Mouse (Mus musculus) mature B cell (primary cell): ENCODE measurements around the gene Fancd2os.

Experiments
- in situ Hi-C: fragments of 300-500 bp; cut with MboI; formaldehyde crosslinking; loops from 2 replicates; pipeline ENCODE4 v1.14.3; 2019

Gene Fancd2os

DNA sequence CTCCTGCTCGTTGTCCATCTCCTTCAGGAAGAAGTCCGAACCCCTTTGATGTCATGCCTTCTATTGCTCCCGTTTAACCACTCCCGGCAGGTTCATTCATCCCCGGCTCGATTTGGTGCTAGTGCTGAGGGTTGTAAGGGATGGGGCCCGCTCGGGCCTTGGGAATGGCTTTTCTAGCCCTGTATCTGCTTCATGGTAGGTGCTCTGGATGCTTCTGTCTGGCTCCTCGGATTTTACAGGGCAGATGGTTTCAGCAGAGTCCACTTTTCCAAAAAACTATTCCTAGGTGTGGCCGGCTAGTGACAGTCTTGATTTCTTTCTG is 4.7 kb upstream of the Fancd2os start:
- in situ Hi-C loops, result no loop called here

DNA sequence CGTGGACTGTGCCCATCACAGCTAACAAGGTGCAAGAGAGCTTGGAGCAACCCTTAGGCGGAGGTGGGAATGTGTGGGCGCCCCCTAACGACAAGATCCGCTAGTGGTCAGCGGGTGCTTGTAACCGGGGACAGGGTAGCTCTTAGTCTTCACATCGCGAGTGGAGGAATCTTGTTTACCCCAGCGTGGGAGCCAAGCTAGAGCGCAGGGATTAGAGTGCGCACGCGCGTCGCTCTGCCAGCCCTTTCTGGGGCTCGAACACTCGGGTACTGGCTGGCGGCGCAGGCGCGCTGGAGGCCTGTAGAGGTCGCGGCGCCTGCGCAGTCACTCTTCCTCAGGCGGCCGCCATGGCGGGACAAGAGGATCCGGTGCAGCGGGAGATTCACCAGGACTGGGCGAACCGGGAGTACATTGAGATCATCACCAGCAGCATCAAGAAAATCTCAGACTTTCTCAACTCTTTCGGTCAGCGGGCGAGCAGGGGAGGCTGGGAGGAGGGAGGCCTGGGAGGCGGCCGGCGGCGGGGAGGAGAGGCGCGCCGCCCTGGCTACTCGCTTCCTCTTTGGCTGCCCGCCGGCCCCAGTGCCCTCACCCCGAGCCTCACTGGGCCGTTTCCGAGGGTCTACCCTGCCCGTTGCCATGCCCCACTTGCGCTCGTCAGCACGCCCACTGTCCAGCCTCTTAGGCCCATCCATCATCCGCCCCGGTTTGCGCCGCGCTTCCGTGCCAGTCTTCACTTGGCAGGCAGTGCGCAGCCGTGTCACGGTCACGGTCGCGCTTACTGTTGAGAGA is 4.1 kb upstream of the Fancd2os start, which contains the start of gene Brk1:
Gene Brk1, plus strand, starts transcription at position 341 of the 792 bp plus-strand sequence.
- in situ Hi-C loops, result no loop called here

GRCm38 (mm10) chr6:113603993-113604392 is 3.5 kb upstream of the Fancd2os start:
- in situ Hi-C loops, result no loop called here

GRCm38 (mm10) chr6:113602821-113603220 is 2.3 kb upstream of the Fancd2os start:
- in situ Hi-C loops, result no loop called here

DNA sequence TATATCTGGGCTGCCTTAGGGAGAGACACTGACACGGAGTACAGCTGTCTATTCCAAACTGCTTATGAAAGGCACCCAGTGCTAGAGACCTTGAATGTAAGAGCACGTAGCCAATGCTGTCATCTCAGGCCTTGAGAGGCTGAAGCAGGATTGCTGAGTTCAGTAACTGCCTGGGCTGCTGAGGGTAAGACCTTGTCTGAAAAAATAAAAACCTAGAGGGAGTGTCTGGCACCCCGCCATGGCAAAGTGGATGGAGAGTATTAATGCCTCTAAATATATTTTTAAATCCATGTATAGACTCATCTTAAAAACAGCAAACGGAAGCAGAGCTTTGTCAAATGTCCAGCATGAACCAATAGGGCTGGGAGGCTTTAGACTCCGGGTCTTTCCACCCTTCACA is 682 bp downstream of the Fancd2os start:
- in situ Hi-C loops, result no loop called here

DNA sequence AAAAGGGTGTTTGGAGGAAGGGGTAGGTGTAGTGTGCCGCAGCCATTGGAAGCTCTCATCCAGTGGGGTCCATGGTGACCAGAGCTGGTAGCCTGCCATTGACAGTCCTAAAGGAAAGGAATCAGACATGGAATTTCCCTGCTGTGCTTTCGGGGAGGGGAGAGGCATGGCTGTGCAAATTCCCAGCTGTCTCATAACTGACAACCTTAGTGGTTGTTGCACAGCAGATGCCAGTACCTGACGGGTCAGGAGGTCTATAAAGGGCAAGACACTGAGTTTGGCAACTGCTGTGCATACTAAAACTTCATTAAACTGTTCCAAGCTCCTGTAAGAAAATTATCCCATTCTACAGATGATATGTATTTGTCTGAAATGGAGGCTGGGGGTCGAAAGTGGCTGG is 2.6 kb downstream of the Fancd2os start:
- in situ Hi-C loops, result no loop called here

GRCm38 (mm10) chr6:113592637-113593036 is 7.9 kb downstream of the Fancd2os start:
- in situ Hi-C loops, result no loop called here

GRCm38 (mm10) chr6:113586466-113587183 is 13.9 kb downstream of the Fancd2os start:
- in situ Hi-C loops, result no loop called here

DNA sequence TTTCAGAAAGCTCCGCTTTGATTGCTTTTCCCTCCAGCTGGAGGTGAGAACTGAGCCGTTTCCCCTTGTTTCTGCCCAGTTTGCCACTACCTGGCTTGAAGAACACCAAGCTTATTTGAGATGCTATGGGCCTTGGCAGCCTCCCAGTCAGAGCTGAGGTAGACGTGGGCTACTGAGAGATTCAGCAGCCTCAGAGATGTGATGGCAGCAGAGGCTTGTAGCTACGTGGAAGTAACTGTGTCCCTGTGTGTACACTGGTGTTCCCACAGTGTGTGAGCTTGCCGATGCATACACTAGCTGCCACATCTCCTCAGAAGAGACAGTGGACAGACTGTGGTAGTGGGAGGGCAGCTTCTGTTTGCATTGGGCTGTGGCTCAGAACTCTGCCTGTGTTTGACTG is 15.4 kb downstream of the Fancd2os start:
- in situ Hi-C loops, result no loop called here

DNA sequence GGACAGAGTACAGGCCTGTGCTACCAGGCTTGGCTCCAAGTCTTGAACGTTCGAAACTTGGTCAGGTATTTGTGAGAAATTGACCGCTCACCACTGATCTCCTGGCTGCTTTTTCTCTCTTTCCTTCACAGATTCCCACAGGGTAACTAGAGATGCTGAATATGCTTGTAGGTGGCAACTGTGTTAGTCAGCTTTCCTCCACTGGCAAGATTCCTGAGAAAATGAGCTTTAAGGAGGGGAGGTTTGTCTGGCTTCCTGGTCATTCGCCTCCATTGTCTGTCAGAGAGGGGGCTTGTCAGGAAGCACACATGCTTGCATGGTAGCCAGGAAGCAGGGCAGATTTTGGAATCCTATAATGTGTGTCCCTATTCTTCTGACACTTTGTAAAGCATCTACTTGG is 17.5 kb downstream of the Fancd2os start:
- in situ Hi-C loops, result no loop called here

- in situ Hi-C loops, result no loop called here
Observed at GRCm38 (mm10) chr6:113579306-113579705, 21.2 kb downstream of the Fancd2os start.

DNA sequence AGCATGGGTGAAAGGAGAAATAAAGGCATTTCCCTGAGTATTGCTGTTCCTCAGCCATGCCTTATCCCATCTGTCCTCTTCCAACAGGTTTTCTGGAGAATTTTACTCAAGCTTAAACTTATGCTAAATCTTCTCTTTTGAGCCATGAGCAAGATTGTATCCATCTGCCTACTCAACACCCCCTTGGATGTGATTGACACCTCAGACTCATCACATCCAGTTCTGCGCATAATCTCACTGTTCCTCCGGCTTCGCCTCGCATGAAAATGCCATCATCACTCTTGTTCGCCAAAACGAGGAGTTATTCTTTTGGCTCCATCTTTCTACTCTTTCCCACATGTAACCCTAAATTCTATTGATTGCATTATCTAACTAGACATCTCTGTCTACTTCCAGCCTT is 24.5 kb downstream of the Fancd2os start:
- in situ Hi-C loops, result no loop called here

- in situ Hi-C loops, result no loop called here
Observed at GRCm38 (mm10) chr6:113564557-113564956, 36.0 kb downstream of the Fancd2os start.

DNA sequence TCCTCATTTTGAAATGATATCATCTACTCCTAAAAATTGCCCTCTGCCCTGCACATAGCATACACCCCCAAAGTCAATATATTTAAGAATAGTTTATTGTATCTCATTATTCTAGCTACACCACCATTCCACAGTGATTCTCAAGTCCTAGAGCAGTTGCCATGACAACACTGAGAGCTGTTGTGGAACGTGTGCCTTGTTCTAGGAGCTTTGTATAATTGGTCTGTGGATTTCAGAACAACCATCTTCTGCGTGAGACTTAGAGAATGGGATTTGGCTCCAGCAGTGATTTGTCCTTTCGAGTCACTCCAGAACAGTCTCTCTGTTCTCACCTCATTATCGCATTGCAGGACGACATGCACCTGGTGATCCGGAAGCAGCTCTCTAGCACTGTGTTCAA is 40.8 kb downstream of the Fancd2os start:
- in situ Hi-C loops, result no loop called here
